Mouse (Mus musculus): Measurements from ENCODE around the gene Trappc4.
"Not testable (repeated sequence)": the region's sequence is repeated elsewhere in the genome, so short reads cannot be mapped to it uniquely, and the experiment has no call there.

Gene Trappc4

GRCm38 (mm10) chr9:44405011-44405410 is 2.4 kb downstream of the Trappc4 start:
- DNase-seq: no peak

GRCm38 (mm10) chr9:44401081-44401480 is 6.3 kb downstream of the Trappc4 start:
- no peak for DNase-seq

- no peak for DNase-seq
Observed at GRCm38 (mm10) chr9:44399795-44400114, 7.6 kb downstream of the Trappc4 start.

GRCm38 (mm10) chr9:44399114-44399794 is 8.1 kb downstream of the Trappc4 start:
- no peak for DNase-seq

GRCm38 (mm10) chr9:44398551-44398950 is 8.8 kb downstream of the Trappc4 start:
- no peak for DNase-seq

GRCm38 (mm10) chr9:44398087-44398486 is 9.3 kb downstream of the Trappc4 start:
- no peak for DNase-seq

- DNase-seq: peak; percentile 98
Observed at GRCm38 (mm10) chr9:44396684-44397411, 10.6 kb downstream of the Trappc4 start, which contains the start of gene Slc37a4. Slc37a4 (plus strand) TSS chr9:44396852.

- DNase-seq: peak; percentile 81
Observed at GRCm38 (mm10) chr9:44391466-44391865, 15.9 kb downstream of the Trappc4 start.

GRCm38 (mm10) chr9:44389273-44389672 is 18.1 kb downstream of the Trappc4 start:
- peak; percentile 61 for DNase-seq

GRCm38 (mm10) chr9:44387221-44387620 is 20.2 kb downstream of the Trappc4 start:
- DNase-seq: no peak

- no peak for DNase-seq
Observed at GRCm38 (mm10) chr9:44384596-44384995, 22.8 kb downstream of the Trappc4 start.

GRCm38 (mm10) chr9:44379862-44380261 is 27.5 kb downstream of the Trappc4 start:
- no peak for DNase-seq

GRCm38 (mm10) chr9:44379054-44379834 is 28.2 kb downstream of the Trappc4 start, which contains the start of gene Hyou1:
Hyou1 (plus strand) TSS chr9:44379490.
- DNase-seq: peak; percentile 100

- no peak for DNase-seq
Observed at GRCm38 (mm10) chr9:44378153-44378730, 29.2 kb downstream of the Trappc4 start.

- not testable (repeated sequence) for DNase-seq
Observed at GRCm38 (mm10) chr9:44377335-44377734, 30.1 kb downstream of the Trappc4 start.

GRCm38 (mm10) chr9:44376141-44376540 is 31.3 kb downstream of the Trappc4 start:
- DNase-seq: no peak

- no peak for DNase-seq
Observed at GRCm38 (mm10) chr9:44373386-44373785, 34.0 kb downstream of the Trappc4 start.

- peak; percentile 52 for DNase-seq
Observed at GRCm38 (mm10) chr9:44364480-44364879, 42.9 kb downstream of the Trappc4 start.

- not testable (repeated sequence) for DNase-seq
Observed at GRCm38 (mm10) chr9:44361931-44362330, 45.5 kb downstream of the Trappc4 start.

- peak; percentile 97 for DNase-seq
Observed at GRCm38 (mm10) chr9:44361190-44361917, 46.0 kb downstream of the Trappc4 start, which contains the start of gene Vps11. Vps11 (minus strand) TSS chr9:44361670.

- DNase-seq: no peak
Observed at GRCm38 (mm10) chr9:44357207-44357606, 50.2 kb downstream of the Trappc4 start.

Measured in liver (tissue).